Mouse (Mus musculus) stomach, postnatal 0 days (tissue): ENCODE results near the gene Slc25a13. TPM values are rescaled to one million over a fixed set of nuclear protein-coding genes. Genes with fewer than 3 reads are reported as not detected.

Experiments used
- ATAC-seq: fragments of 200-750 bp; cut with Nextera tagmentation; 2 replicates; pipeline ENCODE4 v1.8.0; 2017; ENCODE audit not compliant: low FRiP score, low TSS enrichment
- DNase-seq: peaks from one replicate; pipeline ENCODE4 v3.0.0-alpha.2; 2016; ENCODE audit warnings: low spot score
- H3K27ac ChIP-seq: fragments of 300-500 bp; sonication (generic); replicated peaks from 2 replicates; pipeline ENCODE4 v1.5.1; 2014; ENCODE audit warnings: mild to moderate bottlenecking, control low read depth
- H3K27me3 ChIP-seq: fragments of 300-500 bp; sonication (generic); 2 replicates; pipeline ENCODE4 v1.6.1; 2014; ENCODE audit warnings: low read length; ENCODE audit not compliant: control insufficient read depth, insufficient read depth
- H3K36me3 ChIP-seq: fragments of 300-500 bp; sonication (generic); 2 replicates; pipeline ENCODE4 v1.6.1; 2014; ENCODE audit warnings: low read length, mixed read lengths; ENCODE audit not compliant: control insufficient read depth, insufficient read depth
- H3K4me1 ChIP-seq: fragments of 300-500 bp; sonication (generic); replicated peaks from 2 replicates; pipeline ENCODE4 v1.6.1; 2014; ENCODE audit warnings: antibody characterized with exemption; ENCODE audit not compliant: control insufficient read depth, insufficient read depth
- H3K4me2 ChIP-seq: fragments of 300-500 bp; sonication (generic); replicated peaks from 2 replicates; pipeline ENCODE4 v1.6.1; 2014; ENCODE audit warnings: low read depth, mild to moderate bottlenecking, control low read depth, moderate library complexity
- H3K4me3 ChIP-seq: fragments of 300-500 bp; sonication (generic); 2 replicates; pipeline ENCODE4 v1.5.1; 2014; ENCODE audit warnings: low read depth, low read length, control low read depth
- H3K9ac ChIP-seq: fragments of 300-500 bp; sonication (generic); 2 replicates; pipeline ENCODE4 v1.6.1; 2014; ENCODE audit warnings: mild to moderate bottlenecking, low read length, control low read depth, mixed read lengths
- H3K9me3 ChIP-seq: fragments of 300-500 bp; sonication (generic); 2 replicates; pipeline ENCODE4 v1.6.1; 2016; ENCODE audit warnings: low read length; ENCODE audit not compliant: control insufficient read depth
- CTCF ChIP-seq: IDR thresholded peaks from 2 replicates; pipeline ENCODE4 v1.5.1; 2016; ENCODE audit warnings: antibody characterized with exemption, low read depth, mild to moderate bottlenecking, moderate library complexity
- EP300 ChIP-seq: optimal IDR thresholded peaks from 2 replicates; pipeline ENCODE3; 2016; ENCODE audit warnings: antibody characterized with exemption
- whole genome bisulfite sequencing: fragments of 180-500 bp; shearing (Covaris S2); extraction: QIAGEN DNeasy Blood & Tissue Kit; methylation state at CpG from one replicate; pipeline ENCODE4 v1.1.7; 2014; 5-methylcytosine and 5-hydroxymethylcytosine counted together
- polyA plus RNA-seq: library from polyadenylated mRNA; unstranded; fragments of >200 nt; fragmentation: Nextera tagmentation; extraction: Ambion mirVana; gene quantifications from 2 replicates; pipeline ENCODE4 v1.2.1, GENCODE M21; 2015

Slc25a13 gene
- polyA plus RNA-seq, 1 experiment from 2014 or later = 18.5 TPM

GRCm38 (mm10) chr6:6091016-6091415 lies 126.0 kb downstream of the Slc25a13 start:
- H3K4me1 ChIP-seq = no peaks in the 10 kb centered on the region
- ATAC-seq (no peak), DNase-seq (no peak)
- TF ChIP-seq CTCF = no peak
- TF ChIP-seq EP300 = no peak
- no peaks in the 10 kb centered on the region for H3K9me3 ChIP-seq
- H3K27me3 ChIP-seq = no peaks in the 10 kb centered on the region
- H3K9ac ChIP-seq = no peak overlapping the region
- no peak overlapping the region for H3K27ac ChIP-seq
- WGBS = 90% methylated on average over 3 of the region's 3 CpGs
- H3K4me3 ChIP-seq = no peak overlapping the region
- no peaks in the 10 kb centered on the region for H3K36me3 ChIP-seq
- no peak overlapping the region for H3K4me2 ChIP-seq

GRCm38 (mm10) chr6:6088151-6088550 lies 128.8 kb downstream of the Slc25a13 start:
- DNase-seq (no peak), ATAC-seq (no peak)
- Histone ChIP-seq H3K27me3 (no peaks in the 10 kb centered on the region), H3K9me3 (no peaks in the 10 kb centered on the region), H3K9ac (no peak overlapping the region), H3K36me3 (no peaks in the 10 kb centered on the region), H3K27ac (no peak overlapping the region), H3K4me1 (no peaks in the 10 kb centered on the region), H3K4me3 (no peak overlapping the region), H3K4me2 (no peak overlapping the region)
- 74% methylated on average over 4 of the region's 4 CpGs for WGBS
- no peak for TF ChIP-seq EP300
- no peak for TF ChIP-seq CTCF

- H3K36me3 ChIP-seq = no peaks in the 10 kb centered on the region
- TF ChIP-seq EP300 = no peak
- no peak for TF ChIP-seq CTCF
- H3K4me3 ChIP-seq = no peak overlapping the region
- H3K27ac ChIP-seq = no peak overlapping the region
- no peak overlapping the region for H3K4me2 ChIP-seq
- ATAC-seq (no peak), DNase-seq (no peak)
- no peaks in the 10 kb centered on the region for H3K9me3 ChIP-seq
- no peak overlapping the region for H3K9ac ChIP-seq
- no peaks in the 10 kb centered on the region for H3K4me1 ChIP-seq
- H3K27me3 ChIP-seq = no peaks in the 10 kb centered on the region
- WGBS = 64% methylated on average over 1 of the region's 1 CpGs
Measured at GRCm38 (mm10) chr6:6080484-6080883, 136.5 kb downstream of the Slc25a13 start.

- TF ChIP-seq EP300 (no peak), CTCF (no peak)
- 80% methylated on average over 4 of the region's 4 CpGs for WGBS
Measured at GRCm38 (mm10) chr6:6077234-6077633, 139.7 kb downstream of the Slc25a13 start.

GRCm38 (mm10) chr6:6075940-6076447 lies 141.0 kb downstream of the Slc25a13 start:
- ATAC-seq (no peak), DNase-seq (no peak)
- WGBS = 92% methylated on average over 7 of the region's 7 CpGs
- Histone ChIP-seq H3K4me2 (no peak overlapping the region), H3K4me1 (no peaks in the 10 kb centered on the region), H3K36me3 (no peaks in the 10 kb centered on the region), H3K4me3 (no peak overlapping the region), H3K27me3 (no peaks in the 10 kb centered on the region), H3K9ac (no peak overlapping the region), H3K9me3 (no peaks in the 10 kb centered on the region), H3K27ac (no peak overlapping the region)
- TF ChIP-seq EP300 = no peak
- TF ChIP-seq CTCF = no peak

More at GRCm38 (mm10) chr6:6077234-6077633, 139.7 kb downstream of the Slc25a13 start:
- Histone ChIP-seq H3K9me3 (no peaks in the 10 kb centered on the region), H3K27ac (no peak overlapping the region), H3K36me3 (no peaks in the 10 kb centered on the region), H3K4me1 (no peaks in the 10 kb centered on the region), H3K27me3 (no peaks in the 10 kb centered on the region), H3K4me3 (no peak overlapping the region), H3K4me2 (no peak overlapping the region), H3K9ac (no peak overlapping the region)
- no peak for ATAC-seq
- no peak for DNase-seq

GRCm38 (mm10) chr6:6071038-6071437 lies 145.9 kb downstream of the Slc25a13 start:
- Histone ChIP-seq H3K27ac (no peak overlapping the region), H3K9me3 (no peaks in the 10 kb centered on the region), H3K9ac (no peak overlapping the region), H3K4me3 (no peak overlapping the region), H3K4me2 (no peak overlapping the region), H3K4me1 (no peaks in the 10 kb centered on the region), H3K27me3 (no peaks in the 10 kb centered on the region), H3K36me3 (no peaks in the 10 kb centered on the region)
- DNase-seq = no peak
- no peak for TF ChIP-seq CTCF
- TF ChIP-seq EP300 = no peak
- ATAC-seq = no peak
- WGBS = 88% methylated on average over 7 of the region's 7 CpGs
